Mouse (Mus musculus) kidney, adult 2 months (tissue): ENCODE measurements around the gene Timm23.

Source experiments
- CTCF ChIP-seq: fragments of 200-500 bp; conservative IDR thresholded peaks from 2 replicates; pipeline ENCODE4 v1.5.1; 2011; ENCODE audit warnings: low read depth, mild to moderate bottlenecking, control low read depth, low read length, moderate library complexity, mixed read lengths; ENCODE audit not compliant: insufficient read depth, insufficient read length
- POLR2A ChIP-seq: fragments of 200-500 bp; IDR thresholded peaks from one replicate; pipeline ENCODE4 v1.6.1; 2011; ENCODE audit warnings: low read depth, low read length, control low read depth

GRCm38 (mm10) chr14:32140359-32140965, 61.2 kb downstream of the Timm23 start:
- TF ChIP-seq CTCF, result no peak
- TF ChIP-seq POLR2A, result no peak
